Mouse (Mus musculus): ENCODE results near the gene Sema4g.

Sema4g gene

GRCm38 (mm10) chr19:44988831-44989566, at the start of gene Sema4g:
TSS of gene Sema4g (plus strand) at chr19:44989101.
- H3K27me3 ChIP-seq (ENCODE audit: insufficient read depth, low read length), result peaks cover 39% of the 10 kb centered on the region
- H3K9me3 ChIP-seq (ENCODE audit: low read length), result no peaks in the 10 kb centered on the region
- no peaks in the 10 kb centered on the region for H3K36me3 ChIP-seq (ENCODE audit: insufficient read depth, low read length)
- H3K4me1 ChIP-seq (replicated peaks; ENCODE audit: low read depth, low read length), result peaks cover 48% of the 10 kb centered on the region
- peak within 1 kb of the TSS; percentile 85 for H3K4me3 ChIP-seq (replicated peaks; ENCODE audit: low read length)
- TF ChIP-seq CTCF (conservative IDR thresholded peaks at IDR 0.05; ENCODE audit: low read length), result peak; percentile 20
- no peak for TF ChIP-seq NANOG (IDR thresholded peaks at IDR 0.05; ENCODE audit: borderline replicate concordance, low read length)
- no peak for TF ChIP-seq POU5F1 (IDR thresholded peaks at IDR 0.05; ENCODE audit: borderline replicate concordance, low read length)

- no peak overlapping the region for H3K4me3 ChIP-seq (replicated peaks; ENCODE audit: low read length)
- H3K27me3 ChIP-seq (ENCODE audit: insufficient read depth, low read length), result no peaks in the 10 kb centered on the region
- peaks cover 94% of the 10 kb centered on the region for H3K36me3 ChIP-seq (ENCODE audit: insufficient read depth, low read length)
- TF ChIP-seq CTCF (conservative IDR thresholded peaks at IDR 0.05; ENCODE audit: low read length), result no peak
- TF ChIP-seq NANOG (IDR thresholded peaks at IDR 0.05; ENCODE audit: borderline replicate concordance, low read length), result peak; percentile 55; the same call in 1 of the 2 replicates
- peaks cover 30% of the 10 kb centered on the region for H3K4me1 ChIP-seq (replicated peaks; ENCODE audit: low read depth, low read length)
- no peaks in the 10 kb centered on the region for H3K9me3 ChIP-seq (ENCODE audit: low read length)
Measured at GRCm38 (mm10) chr19:44959633-44960032, 29.3 kb upstream of the Sema4g start.

- TF ChIP-seq CTCF (conservative IDR thresholded peaks at IDR 0.05; ENCODE audit: low read length) (peak; percentile 9; the same call in 1 of the 2 replicates), NANOG (IDR thresholded peaks at IDR 0.05; ENCODE audit: borderline replicate concordance, low read length) (no peak), POU5F1 (IDR thresholded peaks at IDR 0.05; ENCODE audit: borderline replicate concordance, low read length) (no peak)
- no peaks in the 10 kb centered on the region for H3K9me3 ChIP-seq (ENCODE audit: low read length)
- peaks cover 4% of the 10 kb centered on the region; the same call in 1 of the 2 replicates for H3K4me1 ChIP-seq (replicated peaks; ENCODE audit: low read depth, low read length)
- H3K4me3 ChIP-seq (replicated peaks; ENCODE audit: low read length), result no peak overlapping the region
- peaks cover 93% of the 10 kb centered on the region for H3K36me3 ChIP-seq (ENCODE audit: insufficient read depth, low read length)
- H3K27me3 ChIP-seq (ENCODE audit: insufficient read depth, low read length), result no peaks in the 10 kb centered on the region
Measured at GRCm38 (mm10) chr19:44965978-44966377, 22.9 kb upstream of the Sema4g start.

GRCm38 (mm10) chr19:44968329-44968728, 20.6 kb upstream of the Sema4g start:
- H3K36me3 ChIP-seq (ENCODE audit: insufficient read depth, low read length), result peaks cover 93% of the 10 kb centered on the region
- no peak overlapping the region for H3K4me3 ChIP-seq (replicated peaks; ENCODE audit: low read length)
- H3K9me3 ChIP-seq (ENCODE audit: low read length), result no peaks in the 10 kb centered on the region
- TF ChIP-seq CTCF (conservative IDR thresholded peaks at IDR 0.05; ENCODE audit: low read length) (no peak), NANOG (IDR thresholded peaks at IDR 0.05; ENCODE audit: borderline replicate concordance, low read length) (no peak), POU5F1 (IDR thresholded peaks at IDR 0.05; ENCODE audit: borderline replicate concordance, low read length) (no peak)
- peaks cover 4% of the 10 kb centered on the region; the same call in 1 of the 2 replicates for H3K4me1 ChIP-seq (replicated peaks; ENCODE audit: low read depth, low read length)
- no peaks in the 10 kb centered on the region for H3K27me3 ChIP-seq (ENCODE audit: insufficient read depth, low read length)

GRCm38 (mm10) chr19:44976636-44977035, 12.3 kb upstream of the Sema4g start:
- Histone ChIP-seq H3K9me3 (ENCODE audit: low read length) (no peaks in the 10 kb centered on the region), H3K27me3 (ENCODE audit: insufficient read depth, low read length) (no peaks in the 10 kb centered on the region), H3K36me3 (ENCODE audit: insufficient read depth, low read length) (peaks cover 99% of the 10 kb centered on the region), H3K4me3 (replicated peaks; ENCODE audit: low read length) (no peak overlapping the region), H3K4me1 (replicated peaks; ENCODE audit: low read depth, low read length) (peaks cover 4% of the 10 kb centered on the region; the same call in 1 of the 2 replicates)
- TF ChIP-seq NANOG (IDR thresholded peaks at IDR 0.05; ENCODE audit: borderline replicate concordance, low read length) (no peak), CTCF (conservative IDR thresholded peaks at IDR 0.05; ENCODE audit: low read length) (no peak), POU5F1 (IDR thresholded peaks at IDR 0.05; ENCODE audit: borderline replicate concordance, low read length) (no peak)

GRCm38 (mm10) chr19:44977148-44977547, 11.8 kb upstream of the Sema4g start:
- Histone ChIP-seq H3K9me3 (ENCODE audit: low read length) (no peaks in the 10 kb centered on the region), H3K36me3 (ENCODE audit: insufficient read depth, low read length) (peaks cover 99% of the 10 kb centered on the region), H3K4me3 (replicated peaks; ENCODE audit: low read length) (no peak overlapping the region), H3K4me1 (replicated peaks; ENCODE audit: low read depth, low read length) (peaks cover 4% of the 10 kb centered on the region; the same call in 1 of the 2 replicates), H3K27me3 (ENCODE audit: insufficient read depth, low read length) (no peaks in the 10 kb centered on the region)
- no peak for TF ChIP-seq NANOG (IDR thresholded peaks at IDR 0.05; ENCODE audit: borderline replicate concordance, low read length)
- no peak for TF ChIP-seq CTCF (conservative IDR thresholded peaks at IDR 0.05; ENCODE audit: low read length)
- TF ChIP-seq POU5F1 (IDR thresholded peaks at IDR 0.05; ENCODE audit: borderline replicate concordance, low read length), result no peak

GRCm38 (mm10) chr19:44980787-44981186, 8.1 kb upstream of the Sema4g start:
- no peak overlapping the region for H3K4me3 ChIP-seq (replicated peaks; ENCODE audit: low read length)
- TF ChIP-seq CTCF (conservative IDR thresholded peaks at IDR 0.05; ENCODE audit: low read length) (no peak), POU5F1 (IDR thresholded peaks at IDR 0.05; ENCODE audit: borderline replicate concordance, low read length) (no peak), NANOG (IDR thresholded peaks at IDR 0.05; ENCODE audit: borderline replicate concordance, low read length) (no peak)
- no peaks in the 10 kb centered on the region for H3K9me3 ChIP-seq (ENCODE audit: low read length)
- peaks cover 4% of the 10 kb centered on the region; the same call in 1 of the 2 replicates for H3K4me1 ChIP-seq (replicated peaks; ENCODE audit: low read depth, low read length)
- no peaks in the 10 kb centered on the region for H3K27me3 ChIP-seq (ENCODE audit: insufficient read depth, low read length)
- peaks cover 76% of the 10 kb centered on the region for H3K36me3 ChIP-seq (ENCODE audit: insufficient read depth, low read length)

GRCm38 (mm10) chr19:44982477-44983115, 6.3 kb upstream of the Sema4g start:
- H3K36me3 ChIP-seq (ENCODE audit: insufficient read depth, low read length), result peaks cover 58% of the 10 kb centered on the region
- H3K9me3 ChIP-seq (ENCODE audit: low read length), result no peaks in the 10 kb centered on the region
- TF ChIP-seq POU5F1 (IDR thresholded peaks at IDR 0.05; ENCODE audit: borderline replicate concordance, low read length) (no peak), CTCF (conservative IDR thresholded peaks at IDR 0.05; ENCODE audit: low read length) (no peak), NANOG (IDR thresholded peaks at IDR 0.05; ENCODE audit: borderline replicate concordance, low read length) (no peak)
- no peak overlapping the region for H3K4me3 ChIP-seq (replicated peaks; ENCODE audit: low read length)
- 0 out of 2 replicates have a peak, but pooled peaks cover 4% of the 10 kb centered on the region for H3K4me1 ChIP-seq (replicated peaks; ENCODE audit: low read depth, low read length)
- H3K27me3 ChIP-seq (ENCODE audit: insufficient read depth, low read length), result peaks cover 10% of the 10 kb centered on the region
